Mouse (Mus musculus) thymus, postnatal 25 days (tissue): ENCODE measurements around the gene Chd8.
"Not testable (repeated sequence)": the region's sequence is repeated elsewhere in the genome, so short reads cannot be mapped to it uniquely, and the experiment has no call there.

ENCODE experiments used
- DNase-seq: peaks from one replicate; pipeline ENCODE4 v3.0.0; 2022

Gene Chd8

DNA sequence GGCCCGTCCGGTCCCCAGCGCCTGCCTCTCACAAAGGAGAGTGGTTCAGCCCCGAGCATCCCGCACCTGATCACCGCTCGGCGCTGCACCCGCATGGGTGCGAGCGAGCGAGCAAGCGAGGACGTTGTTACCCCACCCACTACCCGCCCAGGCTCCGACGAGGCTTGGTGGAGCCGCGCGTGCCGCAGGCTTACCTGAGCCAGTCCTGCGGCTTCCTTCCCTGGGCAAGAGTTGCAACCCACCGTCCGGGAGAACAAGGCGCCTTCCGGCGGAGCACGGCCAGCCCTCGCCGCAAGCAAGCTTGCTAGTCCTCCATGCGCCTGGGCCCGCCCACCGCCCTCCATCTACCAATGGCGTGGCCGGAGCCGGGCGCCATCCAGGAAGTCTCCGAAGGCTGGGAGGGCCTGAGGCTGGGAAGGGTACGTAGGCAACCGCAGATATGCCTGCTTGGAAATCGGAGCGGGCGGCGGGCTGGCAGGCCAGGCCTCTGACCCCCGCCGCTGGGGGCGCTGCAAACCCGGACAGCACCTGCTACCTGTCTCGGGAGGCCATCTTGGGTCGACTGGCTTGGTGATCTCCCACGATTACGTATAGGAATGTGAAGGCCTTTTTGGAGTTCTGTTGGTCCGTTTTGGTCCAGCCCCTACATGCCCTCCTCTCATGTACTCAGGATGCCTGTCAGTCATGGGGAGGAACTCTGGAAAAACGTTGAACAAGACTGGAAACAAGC lies at the start of gene Chd8:
Gene Chd8, minus strand, starts transcription at position 297 of the 730 bp plus-strand sequence.
- DNase-seq: peak; percentile 98

DNA sequence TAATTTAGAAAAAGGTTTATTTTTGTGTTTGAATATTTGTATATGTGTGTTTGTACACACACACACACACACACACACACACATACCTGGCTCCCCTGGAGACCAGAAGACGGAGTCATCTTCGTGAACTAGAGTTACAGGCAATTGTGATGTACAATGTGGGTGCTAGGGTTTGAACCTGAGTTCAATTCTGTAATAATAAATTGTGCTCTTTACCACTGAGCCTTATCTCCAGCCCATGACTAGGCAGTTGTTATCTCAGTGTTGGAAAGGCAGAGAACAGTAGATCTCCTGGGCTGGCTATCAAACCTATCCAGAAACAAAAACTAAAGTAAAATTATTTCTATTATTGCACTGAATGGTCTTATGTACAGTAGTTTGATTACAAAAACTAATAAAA lies 48.5 kb upstream of the Chd8 start:
- no peak for DNase-seq

DNA sequence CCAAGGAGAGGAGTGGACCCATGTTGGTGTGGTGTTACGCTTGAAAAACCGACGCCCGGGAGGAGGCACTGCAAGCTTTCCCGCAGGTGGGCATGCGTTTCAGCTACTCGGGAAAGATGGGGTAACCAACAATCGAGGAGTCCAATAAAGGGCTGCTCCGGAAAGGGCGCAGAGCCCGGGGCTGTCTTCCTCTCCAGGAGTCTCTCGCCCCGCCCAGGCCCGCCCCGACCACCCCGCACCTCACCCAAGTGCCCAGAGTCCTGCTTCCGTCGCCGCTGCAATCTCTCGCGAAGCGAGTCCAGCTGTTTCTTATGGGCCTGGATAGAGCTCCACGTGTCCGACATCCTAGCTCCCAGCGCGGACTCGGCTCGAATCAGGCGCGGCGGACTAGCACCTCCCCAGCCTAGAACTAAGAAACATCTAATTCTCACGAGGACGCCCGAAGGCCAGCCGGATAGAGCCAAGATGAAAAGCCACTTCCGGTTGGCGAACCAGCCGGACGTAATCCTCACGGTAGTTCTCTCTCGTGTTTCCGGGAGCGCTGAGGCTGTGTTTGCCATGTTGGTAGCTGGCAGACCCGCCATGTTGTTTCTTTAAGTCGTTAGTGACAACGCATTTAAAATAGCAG lies 47.2 kb upstream of the Chd8 start, which contains the start of gene Mettl3:
Gene Mettl3, minus strand, starts transcription at position 485 of the 628 bp plus-strand sequence.
- DNase-seq: peak; percentile 88

DNA sequence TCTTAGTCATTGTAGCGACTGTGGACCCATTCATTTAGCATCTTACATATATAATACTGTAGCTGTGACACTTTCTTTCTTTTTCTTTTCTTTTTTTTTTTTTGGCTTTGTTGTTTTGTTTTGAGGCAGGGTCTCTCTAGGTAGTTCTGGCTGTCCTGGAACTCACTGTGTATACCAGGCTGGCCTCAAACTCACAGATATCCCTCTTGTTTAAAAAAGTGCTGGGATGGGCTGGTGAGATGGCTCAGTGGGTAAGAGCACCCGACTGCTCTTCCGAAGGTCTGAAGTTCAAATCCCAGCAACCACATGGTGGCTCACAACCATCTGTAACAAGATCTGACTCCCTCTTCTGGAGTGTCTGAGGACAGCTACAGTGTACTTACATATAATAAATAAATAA lies 45.9 kb upstream of the Chd8 start:
- DNase-seq: not testable (repeated sequence)

DNA sequence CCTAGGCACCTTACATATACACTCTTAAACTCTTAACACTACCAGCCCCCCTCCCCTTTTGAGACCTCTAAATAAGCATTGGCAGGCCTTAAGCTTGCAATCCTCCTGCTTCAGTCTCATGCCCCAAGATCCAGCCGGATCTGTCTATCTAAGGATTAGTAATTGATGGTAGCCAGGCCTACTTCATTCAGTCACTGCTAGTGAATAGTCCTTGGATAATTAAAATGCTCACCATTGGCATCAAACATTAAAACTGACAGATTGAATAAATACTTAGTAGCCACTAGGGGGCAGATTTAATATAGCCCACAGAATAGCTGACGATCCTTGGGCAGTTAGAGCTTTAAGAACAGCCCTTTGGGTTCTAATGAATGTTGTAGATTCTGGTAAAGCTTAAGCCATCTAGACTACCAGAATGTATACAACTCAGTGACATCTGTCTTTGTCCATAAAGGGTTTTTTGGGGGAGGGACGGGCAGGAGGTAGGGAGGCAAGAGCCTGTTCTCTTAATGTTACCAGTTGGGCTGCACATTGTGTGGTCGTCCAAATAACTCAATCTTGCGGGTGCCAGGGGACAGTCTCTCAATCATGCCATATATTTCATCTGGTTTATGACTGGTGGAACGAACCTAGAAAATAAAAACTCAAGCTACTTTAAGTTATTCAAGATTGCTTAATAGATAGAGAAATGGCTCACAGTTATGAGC lies 38.1 kb upstream of the Chd8 start:
- no peak for DNase-seq

DNA sequence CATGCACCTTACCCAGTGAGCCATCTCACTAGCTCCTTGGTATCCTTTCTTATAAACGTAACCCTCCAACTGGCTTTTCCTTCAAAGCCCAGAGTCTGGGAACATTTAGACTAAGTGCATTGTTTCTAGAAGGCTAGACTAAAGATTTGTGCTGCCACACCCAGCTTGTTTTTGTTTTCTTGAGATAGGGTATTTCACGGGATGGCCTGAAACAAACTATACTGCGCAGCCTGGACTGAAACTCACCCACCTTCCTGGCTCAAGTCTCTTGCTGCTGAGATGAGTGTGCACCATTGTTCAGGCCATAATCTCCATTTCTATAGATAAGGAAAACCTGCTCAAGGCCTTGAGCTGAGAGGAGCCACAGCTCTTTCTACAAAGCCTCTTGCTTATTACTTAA lies 26.6 kb upstream of the Chd8 start:
- no peak for DNase-seq

DNA sequence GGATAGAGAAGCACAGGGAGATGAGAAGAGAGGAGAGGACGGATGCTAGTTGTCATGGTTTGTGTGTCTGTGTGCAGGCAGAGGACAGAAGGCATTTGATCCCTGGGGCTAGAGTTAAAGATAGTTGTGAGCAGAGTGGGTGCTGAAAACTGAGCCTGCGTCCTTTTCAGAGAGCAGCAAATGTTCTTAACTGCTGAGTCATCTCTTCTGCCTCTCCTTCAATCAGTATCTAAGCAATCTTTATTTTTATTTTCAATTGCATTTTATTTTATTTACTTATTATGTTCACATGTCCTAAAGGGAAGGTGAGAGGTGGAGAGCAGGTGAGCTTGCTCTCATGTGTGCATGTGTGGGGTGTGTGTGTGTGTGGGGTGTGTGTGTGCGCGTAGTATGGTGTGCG lies 26.0 kb upstream of the Chd8 start:
- no peak for DNase-seq

DNA sequence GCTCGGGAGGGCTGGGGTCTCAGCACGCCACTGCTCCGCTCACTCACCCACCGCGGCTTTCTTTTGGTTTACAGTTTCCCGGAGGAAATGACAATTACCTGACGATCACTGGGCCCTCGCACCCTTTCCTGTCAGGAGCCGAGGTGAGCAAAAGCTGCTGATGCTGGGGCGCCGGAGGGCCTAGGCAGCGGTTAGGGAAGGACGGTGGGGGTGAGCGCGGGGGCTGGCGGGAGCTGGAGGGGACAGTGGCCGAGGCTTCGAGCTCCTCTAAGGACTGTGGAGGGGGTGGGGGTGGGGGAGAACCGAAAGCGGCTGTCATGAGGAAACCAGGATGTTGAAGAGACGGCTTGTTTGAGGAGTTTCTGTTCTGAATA lies 22.2 kb upstream of the Chd8 start:
- DNase-seq: no peak

DNA sequence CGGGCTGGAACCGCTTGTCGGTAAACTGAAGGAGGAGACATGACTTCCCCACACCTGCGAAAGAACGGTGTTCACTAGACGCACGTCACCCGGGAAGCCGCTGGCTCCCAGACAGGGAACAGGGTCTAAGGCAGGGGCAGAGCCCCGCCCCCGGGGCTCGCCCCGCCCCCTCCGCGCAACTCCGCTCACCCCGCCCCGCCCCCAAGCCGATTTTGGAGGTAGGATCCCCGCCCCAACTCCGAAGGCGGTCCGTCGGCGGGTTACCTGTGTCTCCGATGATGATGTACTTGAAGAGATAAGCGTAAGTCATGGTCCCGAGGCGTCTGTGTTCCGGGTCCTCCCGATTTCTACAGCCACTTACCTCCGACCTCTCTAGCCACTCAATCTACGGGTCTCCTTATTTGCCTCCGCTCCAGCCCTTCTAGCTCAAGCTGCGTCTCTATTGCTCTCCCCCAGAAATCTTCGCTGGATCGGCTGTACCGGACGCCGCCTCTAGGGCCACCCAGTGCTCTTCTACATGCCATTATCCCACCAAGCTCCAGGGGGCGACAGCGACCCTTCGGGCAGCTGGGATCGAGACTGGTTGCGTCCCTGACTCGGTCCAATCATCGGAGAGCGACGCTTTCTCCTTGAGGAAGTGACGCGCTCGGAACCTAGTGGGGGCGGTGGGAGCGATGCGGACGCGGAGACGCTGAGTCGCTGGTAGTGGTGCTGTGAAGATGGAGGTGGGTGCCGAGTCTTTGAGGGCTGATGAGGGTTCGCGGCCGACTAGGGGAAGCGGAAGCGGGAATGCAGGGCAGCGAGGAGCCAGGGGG lies 21.6 kb upstream of the Chd8 start, which contains the start of the genes Tox4 and Rab2b:
Gene Tox4, plus strand, starts transcription at position 215 of the 815 bp plus-strand sequence.
Gene Rab2b, minus strand, starts transcription at position 614 of the 815 bp plus-strand sequence.
- DNase-seq: peak; percentile 100

DNA sequence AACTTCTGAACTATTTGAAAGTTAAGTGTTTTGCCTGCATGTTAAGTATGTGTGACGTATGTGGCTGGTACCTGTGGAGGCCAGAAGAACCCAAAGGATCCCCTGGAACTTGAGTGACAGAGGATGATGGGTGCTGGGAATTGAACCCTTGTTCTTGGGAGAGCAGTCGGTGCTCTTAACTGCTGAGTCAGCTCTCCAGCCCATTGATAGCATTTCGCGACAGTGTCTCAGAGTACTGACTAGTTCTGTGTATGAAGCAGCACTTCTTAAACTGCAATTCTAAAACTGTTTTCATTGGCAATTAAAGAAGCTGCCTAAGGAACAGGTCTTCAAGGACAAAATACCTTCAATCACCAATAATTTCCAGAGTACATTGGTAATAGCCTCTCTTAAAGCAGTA lies 19.6 kb upstream of the Chd8 start:
- DNase-seq: no peak

DNA sequence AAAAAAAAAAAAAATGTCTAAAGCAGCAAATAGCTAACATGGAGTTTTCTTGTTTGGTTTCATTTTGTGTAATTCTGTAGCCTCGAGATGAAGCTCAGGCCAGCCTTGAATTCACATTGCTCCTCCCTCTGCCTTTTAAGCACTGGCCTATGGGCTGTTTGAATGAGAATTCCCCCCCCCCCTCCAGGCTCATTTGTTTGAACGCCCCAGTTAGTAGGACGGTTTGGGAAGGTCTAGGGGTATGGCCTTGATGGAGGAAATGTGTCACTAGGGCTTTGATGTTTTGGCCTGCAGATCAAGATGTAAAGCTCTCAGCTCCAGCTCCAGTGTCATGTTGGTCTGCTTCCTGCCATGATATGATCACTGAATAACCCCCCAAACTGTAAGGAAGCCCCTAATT lies 15.2 kb upstream of the Chd8 start:
- DNase-seq: no peak

DNA sequence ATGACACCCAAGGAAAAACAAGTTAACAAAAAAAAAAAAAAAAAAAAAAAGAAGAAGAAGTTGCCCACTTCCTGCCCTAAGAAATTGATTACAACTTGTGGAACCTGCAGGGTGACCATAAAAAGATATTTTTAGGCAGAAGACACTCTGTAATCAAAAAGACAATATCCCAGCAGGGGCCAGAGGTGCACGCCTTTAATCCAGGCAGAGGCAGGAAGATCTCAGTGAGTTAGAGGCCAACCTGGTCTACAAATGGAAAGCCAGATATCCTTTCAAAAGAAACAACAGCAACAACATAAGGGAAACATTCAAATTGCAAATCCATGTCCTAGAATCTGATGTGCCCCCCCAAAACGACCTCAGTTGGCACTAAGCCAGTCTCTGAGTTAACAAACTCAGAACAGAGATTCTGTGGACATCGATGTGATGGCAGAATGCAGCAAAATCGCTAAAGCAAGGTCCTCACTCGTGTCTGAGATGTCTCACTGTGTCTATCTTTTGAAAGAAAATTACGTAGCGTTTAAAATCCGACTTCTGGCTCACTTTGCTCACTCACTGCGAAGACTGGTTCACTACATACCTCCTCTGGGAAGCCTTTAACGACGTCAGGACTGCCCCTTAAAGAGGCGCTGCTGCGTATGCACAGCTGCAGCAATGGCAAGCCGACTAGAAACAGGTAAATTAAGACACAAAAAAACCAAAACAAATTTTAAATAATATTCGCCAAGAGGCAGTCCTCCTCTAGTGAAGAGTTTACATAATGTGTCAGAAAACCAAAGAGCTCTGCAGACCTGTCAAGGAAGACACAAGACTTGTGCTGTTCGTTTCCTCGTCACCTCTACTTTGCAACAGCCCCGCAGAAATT lies 1.0 kb downstream of the Chd8 start:
- DNase-seq: peak; percentile 40

DNA sequence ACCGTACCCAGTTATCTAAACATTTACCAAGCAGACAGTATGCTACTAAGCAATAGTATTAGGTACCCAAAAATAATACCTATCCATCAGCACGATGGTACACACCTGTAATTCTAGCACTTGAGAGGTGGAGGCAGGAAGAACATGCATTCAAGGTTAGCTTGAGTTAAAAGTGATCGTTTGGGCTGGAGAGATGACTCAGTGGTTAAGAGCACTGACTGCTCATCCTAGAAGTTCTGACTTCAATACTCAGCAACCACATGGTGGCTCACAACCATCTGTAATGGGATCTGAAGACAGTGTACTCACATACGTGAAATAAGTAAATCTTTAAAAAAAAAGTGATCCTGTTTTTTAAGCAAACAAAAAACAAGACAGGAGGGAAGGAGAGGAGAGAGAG lies 11.5 kb downstream of the Chd8 start:
- DNase-seq: no peak

DNA sequence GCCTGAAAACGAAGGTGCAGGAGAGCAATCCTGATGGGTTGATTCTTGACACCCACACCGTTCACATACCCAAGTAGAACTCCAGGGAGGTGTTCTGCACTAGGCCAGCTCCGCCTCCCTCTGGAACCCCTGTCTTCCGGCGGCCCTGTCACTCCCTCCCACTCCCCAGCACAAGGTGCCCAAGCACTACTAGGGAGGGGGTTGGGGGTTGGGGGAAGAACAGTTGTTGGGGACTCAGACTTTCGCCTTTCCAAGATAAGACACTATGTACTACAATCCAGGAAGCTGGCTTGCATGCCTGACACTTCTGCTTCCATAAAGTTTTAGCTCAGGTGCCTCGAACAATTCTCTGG lies 12.9 kb downstream of the Chd8 start:
- DNase-seq: no peak

DNA sequence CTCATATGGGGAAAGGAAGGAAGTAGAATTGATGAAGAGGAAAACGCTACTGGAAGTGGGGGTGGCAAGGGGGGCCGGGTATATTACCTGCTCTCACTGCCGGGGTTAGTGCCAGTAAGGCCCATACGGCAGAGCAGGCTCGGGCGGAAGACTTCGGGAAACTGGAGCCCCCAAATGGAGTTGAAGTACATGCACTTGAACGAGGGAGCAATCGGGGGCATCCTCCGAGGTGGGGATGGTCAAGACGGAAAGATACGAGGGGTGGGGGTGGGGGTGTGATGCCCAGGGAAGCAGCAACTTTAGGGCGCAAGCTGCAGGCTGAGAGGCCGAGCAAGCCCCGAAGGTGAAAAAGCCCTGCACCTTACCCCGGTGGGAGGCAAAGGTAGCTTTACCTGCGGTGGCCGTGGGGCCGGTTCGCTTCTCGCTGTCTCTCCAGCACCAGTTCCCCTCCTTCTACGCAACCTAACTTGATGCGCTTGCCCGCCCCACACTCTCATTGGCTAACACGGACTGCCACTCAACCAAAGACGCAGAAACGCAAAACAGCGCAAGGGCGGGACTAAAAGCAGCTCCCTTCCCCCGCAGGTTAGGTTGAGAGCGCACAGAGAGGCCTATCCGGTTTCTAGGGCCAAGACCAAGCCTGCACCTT lies 13.4 kb downstream of the Chd8 start:
- DNase-seq: peak; percentile 100

DNA sequence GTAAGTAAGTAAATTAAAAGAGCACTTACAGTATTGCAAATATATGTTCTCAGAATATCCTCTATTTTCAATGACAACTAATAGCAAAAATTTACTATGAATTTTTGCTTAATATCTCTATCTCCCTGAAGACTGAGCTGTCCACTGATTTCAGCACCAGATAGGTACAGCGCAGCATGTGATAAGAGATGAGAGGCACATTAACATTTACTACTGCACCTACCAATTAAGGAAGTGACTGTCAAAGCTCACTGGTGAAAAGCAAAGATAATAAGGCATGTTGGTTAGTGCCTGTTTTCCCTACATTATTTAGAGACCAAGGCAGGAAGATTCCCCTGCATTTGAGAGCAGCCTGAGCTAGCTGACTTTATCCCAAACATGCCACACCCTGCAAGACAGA lies 21.4 kb downstream of the Chd8 start:
- DNase-seq: no peak

DNA sequence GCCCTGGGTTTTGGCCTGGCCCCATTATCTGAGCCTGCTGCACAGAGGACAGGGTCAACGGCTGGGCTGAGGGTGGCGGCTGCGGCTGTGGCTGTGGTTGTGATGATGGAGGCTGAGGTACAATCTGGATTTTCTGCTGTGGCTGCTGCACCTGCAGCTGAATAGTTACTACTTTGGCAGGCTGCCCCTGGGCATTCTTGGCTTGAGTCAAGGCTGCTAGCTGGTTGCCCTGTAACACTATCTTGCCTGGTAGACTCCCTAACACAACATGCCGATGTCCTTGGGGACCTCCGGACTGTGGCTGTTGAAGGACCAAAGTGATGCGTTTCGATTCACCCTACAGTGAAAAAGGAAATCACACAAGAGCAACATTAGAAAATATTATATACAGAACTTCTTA lies 22.4 kb downstream of the Chd8 start:
- DNase-seq: no peak

DNA sequence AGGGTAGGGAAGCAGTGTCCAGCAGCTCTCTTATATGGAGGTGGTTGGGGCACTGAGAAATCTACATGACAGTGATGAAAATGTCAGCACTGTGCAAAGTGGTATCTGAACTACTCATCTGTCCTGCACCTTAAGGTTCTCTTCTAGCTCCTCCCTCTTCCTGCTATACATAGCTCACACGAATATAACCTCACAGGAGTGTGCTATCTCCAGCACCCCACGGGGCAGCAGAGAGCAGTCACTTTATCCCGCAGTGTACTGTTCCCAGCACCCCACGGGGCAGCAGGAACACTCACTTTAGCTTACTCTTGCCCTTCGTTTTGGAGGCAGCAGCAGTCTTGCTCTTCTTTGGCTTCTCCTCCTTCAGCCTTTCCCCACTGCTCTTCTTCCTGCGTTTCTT lies 25.3 kb downstream of the Chd8 start:
- no peak for DNase-seq

DNA sequence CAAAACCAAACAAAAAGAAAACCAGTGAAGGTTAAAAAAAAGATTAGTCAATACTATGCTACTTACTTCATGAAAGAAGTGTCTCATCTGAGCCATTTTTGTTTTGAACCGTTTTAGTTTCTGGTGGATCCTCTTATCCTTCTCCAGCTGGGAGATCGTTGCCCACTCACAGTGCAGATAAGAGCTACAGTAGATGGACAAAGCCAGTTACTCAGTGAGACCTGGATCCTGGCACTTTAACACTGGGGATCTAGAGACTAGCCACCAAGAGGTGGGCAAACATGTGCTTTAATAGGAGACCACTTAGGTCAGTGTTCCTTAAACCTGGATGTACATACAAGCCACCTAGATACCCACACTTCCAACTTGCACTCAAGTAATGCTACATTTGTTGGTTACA lies 31.6 kb downstream of the Chd8 start:
- no peak for DNase-seq

DNA sequence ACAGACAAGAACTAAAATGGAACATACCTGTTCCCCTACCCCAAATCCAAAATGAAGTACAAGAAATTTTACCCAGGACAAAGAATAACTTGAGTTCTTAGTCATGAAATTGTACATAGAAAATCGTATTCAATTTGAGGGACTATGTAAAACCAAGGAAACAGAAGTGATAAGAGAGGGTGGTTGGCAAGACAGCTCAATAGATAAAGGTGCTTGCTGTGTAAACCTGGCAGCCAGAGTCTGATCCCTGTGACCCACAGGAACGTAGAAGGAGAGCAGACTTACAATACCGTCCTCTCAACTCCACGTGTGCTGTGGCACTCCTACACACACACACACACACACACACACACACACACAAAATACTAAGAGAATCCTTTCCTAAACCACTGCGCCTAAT lies 40.3 kb downstream of the Chd8 start:
- no peak for DNase-seq

DNA sequence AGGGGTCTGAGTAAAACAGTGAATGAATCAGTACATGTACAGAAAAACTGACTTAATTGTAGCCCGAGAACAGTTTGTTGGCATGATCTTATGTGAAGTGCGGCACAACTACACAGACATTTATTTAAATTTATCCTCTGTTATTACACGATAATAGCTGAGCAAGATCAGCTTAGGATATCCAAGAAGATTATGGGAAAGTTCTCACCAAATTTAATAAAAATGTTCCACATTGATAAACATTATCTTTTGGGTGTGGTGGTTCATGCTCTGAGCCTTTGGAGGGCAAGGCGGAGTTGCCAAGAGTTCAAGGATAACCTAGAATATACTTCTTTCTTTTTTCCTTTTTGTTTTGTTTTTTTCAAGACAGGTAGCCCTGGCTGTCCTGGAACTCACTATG lies 58.2 kb downstream of the Chd8 start:
- DNase-seq: no peak

DNA sequence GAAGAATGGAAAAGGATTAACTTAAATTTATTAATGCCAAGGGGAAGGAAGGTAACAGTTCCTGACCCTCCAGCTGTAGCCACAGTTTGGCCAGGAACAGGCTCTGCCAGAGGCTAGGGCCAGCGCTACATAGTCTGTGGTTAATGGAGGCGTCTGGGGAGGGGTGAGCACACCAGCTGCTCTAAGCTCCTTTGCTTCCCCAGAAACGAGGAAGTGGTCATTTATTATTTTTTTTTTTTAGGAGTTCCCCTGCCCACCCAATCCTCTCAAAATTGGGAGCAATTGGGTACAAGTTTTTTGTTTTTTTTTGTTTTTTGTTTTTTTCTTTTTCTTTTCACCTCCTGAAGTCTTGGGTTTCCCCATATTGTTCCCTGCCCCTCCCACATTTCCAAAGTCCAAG lies 59.4 kb downstream of the Chd8 start:
- no peak for DNase-seq
